Mouse (Mus musculus): ENCODE data around the gene F13b. TPM values are rescaled to one million over a fixed set of nuclear protein-coding genes. Genes with fewer than 3 reads are reported as not detected.

F13b gene
- polyA plus RNA-seq (2015; fragmentation: Nextera tagmentation; extraction: Ambion mirVana): 0.20 and 0.30 TPM in 2 replicates

GRCm38 (mm10) chr1:139501258-139501752 lies at the start of gene F13b:
Gene F13b, plus strand, starts transcription at chr1:139501702.
- Histone ChIP-seq H3K4me2 (replicated peaks) (no peak within 1 kb of the TSS), H3K27ac (no peak within 1 kb of the TSS), H3K4me1 (replicated peaks) (no peaks in the 10 kb centered on the region), H3K9me3 (no peaks in the 10 kb centered on the region), H3K4me3 (replicated peaks) (no peak within 1 kb of the TSS), H3K9ac (no peak within 1 kb of the TSS), H3K36me3 (no peaks in the 10 kb centered on the region), H3K27me3 (replicated peaks) (no peaks in the 10 kb centered on the region)
- ATAC-seq: peak; percentile 56; the same call in 1 of the 2 replicates
- 70% methylated on average over 3 of the region's 3 CpGs for WGBS

- WGBS: under 1% methylated on average over 63 of the region's 65 CpGs
- ATAC-seq: peak; percentile 99
- peaks cover 8% of the 10 kb centered on the region; the same call in 1 of the 2 replicates for H3K4me1 ChIP-seq (replicated peaks)
- 0 out of 2 replicates have a peak, but pooled peaks cover 5% of the 10 kb centered on the region for H3K36me3 ChIP-seq
- H3K27ac ChIP-seq: peak within 1 kb of the TSS; percentile 48
- H3K4me3 ChIP-seq (replicated peaks): peak within 1 kb of the TSS; percentile 66
- H3K4me2 ChIP-seq (replicated peaks): peak within 1 kb of the TSS; percentile 74
- H3K27me3 ChIP-seq (replicated peaks): no peaks in the 10 kb centered on the region
- peak within 1 kb of the TSS; percentile 62 for H3K9ac ChIP-seq
- no peaks in the 10 kb centered on the region for H3K9me3 ChIP-seq
Measured at GRCm38 (mm10) chr1:139454340-139455225, 46.9 kb upstream of the F13b start, which contains the start of gene Aspm. Gene Aspm, plus strand, starts transcription at chr1:139454772.

- H3K9ac ChIP-seq: peak overlapping the region; percentile 62
- ATAC-seq: peak; percentile 66
- H3K27me3 ChIP-seq (replicated peaks): no peaks in the 10 kb centered on the region
- H3K9me3 ChIP-seq: no peaks in the 10 kb centered on the region
- H3K4me1 ChIP-seq (replicated peaks): peaks cover 8% of the 10 kb centered on the region; the same call in 1 of the 2 replicates
- WGBS: 3% methylated on average over 17 of the region's 17 CpGs
- peak overlapping the region; percentile 48; the same call in 1 of the 2 replicates for H3K27ac ChIP-seq
- H3K4me3 ChIP-seq (replicated peaks): peak overlapping the region; percentile 66
- H3K36me3 ChIP-seq: 0 out of 2 replicates have a peak, but pooled peaks cover 5% of the 10 kb centered on the region
- peak overlapping the region; percentile 74 for H3K4me2 ChIP-seq (replicated peaks)
Measured at GRCm38 (mm10) chr1:139455226-139455869, 46.2 kb upstream of the F13b start.

GRCm38 (mm10) chr1:139460807-139461206 lies 40.7 kb upstream of the F13b start:
- H3K9me3 ChIP-seq: no peaks in the 10 kb centered on the region
- H3K9ac ChIP-seq: no peak overlapping the region
- no peak for ATAC-seq
- no peak overlapping the region for H3K4me3 ChIP-seq (replicated peaks)
- peaks cover 3% of the 10 kb centered on the region; the same call in 1 of the 2 replicates for H3K4me1 ChIP-seq (replicated peaks)
- no peak overlapping the region for H3K4me2 ChIP-seq (replicated peaks)
- H3K36me3 ChIP-seq: peaks cover 5% of the 10 kb centered on the region; the same call in 1 of the 2 replicates
- no peak overlapping the region for H3K27ac ChIP-seq
- WGBS: 84% methylated on average over 5 of the region's 5 CpGs
- H3K27me3 ChIP-seq (replicated peaks): no peaks in the 10 kb centered on the region

GRCm38 (mm10) chr1:139465936-139466335 lies 35.6 kb upstream of the F13b start:
- Histone ChIP-seq H3K9me3 (no peaks in the 10 kb centered on the region), H3K27ac (no peak overlapping the region), H3K36me3 (peaks cover 8% of the 10 kb centered on the region), H3K4me3 (replicated peaks) (no peak overlapping the region), H3K4me2 (replicated peaks) (no peak overlapping the region), H3K27me3 (replicated peaks) (no peaks in the 10 kb centered on the region), H3K9ac (no peak overlapping the region), H3K4me1 (replicated peaks) (no peaks in the 10 kb centered on the region)
- WGBS: 88% methylated on average over 11 of the region's 11 CpGs
- ATAC-seq: no peak

- no peak overlapping the region for H3K9ac ChIP-seq
- 91% methylated on average over 11 of the region's 11 CpGs for WGBS
- no peaks in the 10 kb centered on the region for H3K4me1 ChIP-seq (replicated peaks)
- no peak overlapping the region for H3K27ac ChIP-seq
- no peak for ATAC-seq
- H3K9me3 ChIP-seq: no peaks in the 10 kb centered on the region
- H3K4me2 ChIP-seq (replicated peaks): no peak overlapping the region
- no peaks in the 10 kb centered on the region for H3K27me3 ChIP-seq (replicated peaks)
- H3K4me3 ChIP-seq (replicated peaks): no peak overlapping the region
- H3K36me3 ChIP-seq: peaks cover 13% of the 10 kb centered on the region; the same call in 1 of the 2 replicates
Measured at GRCm38 (mm10) chr1:139478898-139479297, 22.6 kb upstream of the F13b start.

GRCm38 (mm10) chr1:139480246-139480645 lies 21.3 kb upstream of the F13b start:
- no peak for ATAC-seq
- Histone ChIP-seq H3K4me1 (replicated peaks) (no peaks in the 10 kb centered on the region), H3K36me3 (peaks cover 11% of the 10 kb centered on the region; the same call in 1 of the 2 replicates), H3K9me3 (no peaks in the 10 kb centered on the region), H3K4me2 (replicated peaks) (no peak overlapping the region), H3K27me3 (replicated peaks) (no peaks in the 10 kb centered on the region), H3K27ac (no peak overlapping the region), H3K9ac (no peak overlapping the region), H3K4me3 (replicated peaks) (no peak overlapping the region)
- WGBS: 92% methylated on average over 8 of the region's 8 CpGs

GRCm38 (mm10) chr1:139481146-139481545 lies 20.4 kb upstream of the F13b start:
- no peaks in the 10 kb centered on the region for H3K9me3 ChIP-seq
- no peak overlapping the region for H3K4me3 ChIP-seq (replicated peaks)
- no peak overlapping the region for H3K4me2 ChIP-seq (replicated peaks)
- no peaks in the 10 kb centered on the region for H3K4me1 ChIP-seq (replicated peaks)
- H3K36me3 ChIP-seq: peaks cover 9% of the 10 kb centered on the region; the same call in 1 of the 2 replicates
- 84% methylated on average over 4 of the region's 4 CpGs for WGBS
- no peak for ATAC-seq
- H3K27me3 ChIP-seq (replicated peaks): no peaks in the 10 kb centered on the region
- no peak overlapping the region for H3K27ac ChIP-seq
- no peak overlapping the region for H3K9ac ChIP-seq

- Histone ChIP-seq H3K36me3 (peaks cover 15% of the 10 kb centered on the region), H3K4me3 (replicated peaks) (no peak overlapping the region), H3K4me2 (replicated peaks) (no peak overlapping the region), H3K27me3 (replicated peaks) (no peaks in the 10 kb centered on the region), H3K4me1 (replicated peaks) (no peaks in the 10 kb centered on the region), H3K9ac (no peak overlapping the region), H3K27ac (no peak overlapping the region), H3K9me3 (no peaks in the 10 kb centered on the region)
- ATAC-seq: no peak
- 90% methylated on average over 3 of the region's 3 CpGs for WGBS
Measured at GRCm38 (mm10) chr1:139494630-139495029, 6.9 kb upstream of the F13b start.

- no peak overlapping the region for H3K9ac ChIP-seq
- ATAC-seq: no peak
- whole genome bisulfite sequencing: 89% methylated on average over 2 of the region's 2 CpGs
- H3K27me3 ChIP-seq (replicated peaks): no peaks in the 10 kb centered on the region
- no peaks in the 10 kb centered on the region for H3K4me1 ChIP-seq (replicated peaks)
- H3K9me3 ChIP-seq: no peaks in the 10 kb centered on the region
- no peak overlapping the region for H3K4me3 ChIP-seq (replicated peaks)
- peaks cover 15% of the 10 kb centered on the region for H3K36me3 ChIP-seq
- no peak overlapping the region for H3K27ac ChIP-seq
- H3K4me2 ChIP-seq (replicated peaks): no peak overlapping the region
Measured at GRCm38 (mm10) chr1:139495408-139495807, 6.1 kb upstream of the F13b start.

- WGBS: 88% methylated on average over 3 of the region's 3 CpGs
- H3K4me3 ChIP-seq (replicated peaks): no peak overlapping the region
- no peaks in the 10 kb centered on the region for H3K4me1 ChIP-seq (replicated peaks)
- no peak for ATAC-seq
- H3K27me3 ChIP-seq (replicated peaks): no peaks in the 10 kb centered on the region
- no peak overlapping the region for H3K9ac ChIP-seq
- H3K27ac ChIP-seq: no peak overlapping the region
- peaks cover 12% of the 10 kb centered on the region for H3K36me3 ChIP-seq
- no peak overlapping the region for H3K4me2 ChIP-seq (replicated peaks)
- H3K9me3 ChIP-seq: no peaks in the 10 kb centered on the region
Measured at GRCm38 (mm10) chr1:139496212-139496611, 5.3 kb upstream of the F13b start.

- H3K36me3 ChIP-seq: peaks cover 3% of the 10 kb centered on the region; the same call in 1 of the 2 replicates
- H3K27ac ChIP-seq: no peak overlapping the region
- no peaks in the 10 kb centered on the region for H3K9me3 ChIP-seq
- H3K4me2 ChIP-seq (replicated peaks): no peak overlapping the region
- no peak overlapping the region for H3K4me3 ChIP-seq (replicated peaks)
- no peak for ATAC-seq
- H3K9ac ChIP-seq: no peak overlapping the region
- H3K27me3 ChIP-seq (replicated peaks): no peaks in the 10 kb centered on the region
- no peaks in the 10 kb centered on the region for H3K4me1 ChIP-seq (replicated peaks)
Measured at GRCm38 (mm10) chr1:139499751-139500150, 1.8 kb upstream of the F13b start.

Measured in intestine, embryonic 15.5 days (tissue).